Mouse (Mus musculus): ENCODE measurements around the gene Srsf2. TPM values are rescaled to one million over a fixed set of nuclear protein-coding genes. Genes with fewer than 3 reads are reported as not detected.
"Not testable (repeated sequence)": the region's sequence is repeated elsewhere in the genome, so short reads cannot be mapped to it uniquely, and the experiment has no call there.

The Srsf2 gene
- total RNA-seq, 2 experiments from 2014 or later: 196 to 197 TPM

DNA sequence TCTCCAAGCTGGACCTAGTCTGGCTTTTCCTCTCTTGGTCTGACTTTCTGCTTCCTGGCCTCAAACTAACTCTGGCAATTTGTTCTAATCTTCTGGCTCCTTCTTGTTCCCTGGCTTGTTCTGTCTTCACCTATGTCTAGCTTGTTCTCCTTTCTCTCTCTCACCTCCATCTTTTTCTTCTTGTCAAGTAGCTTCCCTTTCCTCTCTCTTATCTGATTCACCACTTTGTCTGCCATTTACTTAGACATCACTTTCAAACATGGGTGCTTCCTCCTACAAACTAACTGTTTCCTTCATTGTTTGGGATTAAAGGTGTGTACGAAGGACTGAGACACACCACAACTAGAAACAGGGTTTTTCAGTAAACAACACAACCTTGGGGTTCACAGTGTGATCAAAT, 17.9 kb downstream of the Srsf2 start:
- DNase-seq: no peak

DNA sequence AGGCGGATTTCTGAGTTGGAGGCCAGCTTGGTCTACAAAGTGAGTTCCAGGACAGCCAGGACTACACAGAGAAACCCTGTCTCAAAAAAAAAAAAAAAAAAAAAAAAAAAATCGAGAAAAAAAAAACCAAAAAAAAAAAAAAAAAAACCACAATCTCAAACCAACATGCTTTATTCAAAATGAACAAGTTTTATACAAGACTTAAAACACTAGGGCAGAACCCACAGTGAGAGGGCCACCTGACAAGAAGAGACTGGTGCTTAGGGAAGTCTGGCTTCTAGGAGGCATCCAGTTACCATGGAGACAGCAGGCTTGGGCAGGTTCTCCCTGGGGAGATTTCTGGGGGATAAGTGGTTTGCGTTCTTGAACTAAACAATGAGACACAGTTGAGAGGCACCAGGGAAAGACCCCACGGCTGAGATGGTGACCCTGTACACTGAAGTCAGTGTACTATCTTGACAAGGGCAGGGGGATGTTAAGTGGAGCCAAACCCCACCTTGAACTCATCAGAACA, 20.7 kb downstream of the Srsf2 start:
- intact Hi-C loops (cut with DNase I): no loop called here
- DNase-seq: no peak

More for the DNA sequence above, 17.9 kb downstream of the Srsf2 start:
- intact Hi-C loops (cut with DNase I): no loop called here

DNA sequence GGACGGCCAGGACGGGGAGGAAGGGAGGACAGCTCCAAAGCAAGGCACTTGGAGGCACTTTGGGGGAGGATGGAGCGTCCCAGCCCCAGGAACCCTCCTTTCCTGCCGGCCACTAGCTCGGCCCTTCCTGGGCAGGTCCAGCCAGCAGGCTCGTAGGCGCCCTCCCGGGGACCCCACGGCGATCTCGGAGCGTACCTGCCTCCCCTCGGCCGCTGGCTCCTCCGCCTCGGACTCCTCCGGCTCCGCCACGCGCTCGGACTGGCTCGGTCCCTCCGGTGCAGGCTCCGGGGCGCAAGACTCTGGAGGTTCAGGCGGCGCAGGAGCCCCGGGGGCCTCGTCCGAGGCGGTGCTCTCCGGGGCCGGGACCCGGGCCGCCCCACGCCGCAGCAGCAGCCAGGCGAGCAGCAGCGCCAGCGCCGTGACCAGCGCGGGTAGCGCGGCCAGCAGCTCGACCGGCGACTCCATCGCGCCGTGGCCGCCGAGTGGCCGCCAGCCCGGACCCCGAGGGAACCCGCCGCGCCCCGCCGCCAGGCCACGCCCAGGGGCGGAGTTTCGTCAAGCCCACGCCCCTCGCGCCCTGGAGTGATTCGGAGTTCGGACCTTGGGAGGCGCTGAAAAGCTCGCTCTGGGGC, 25.2 kb downstream of the Srsf2 start, which contains the start of gene Mxra7:
Gene Mxra7 (minus strand): TSS at position 513 of the 632 bp plus-strand sequence.
- intact Hi-C loops (cut with DNase I): loop anchor here (2.0 kb wide), 1 partner anchor 15 kb away; the partner anchor contains the start of genes Jmjd6 and Mettl23

DNA sequence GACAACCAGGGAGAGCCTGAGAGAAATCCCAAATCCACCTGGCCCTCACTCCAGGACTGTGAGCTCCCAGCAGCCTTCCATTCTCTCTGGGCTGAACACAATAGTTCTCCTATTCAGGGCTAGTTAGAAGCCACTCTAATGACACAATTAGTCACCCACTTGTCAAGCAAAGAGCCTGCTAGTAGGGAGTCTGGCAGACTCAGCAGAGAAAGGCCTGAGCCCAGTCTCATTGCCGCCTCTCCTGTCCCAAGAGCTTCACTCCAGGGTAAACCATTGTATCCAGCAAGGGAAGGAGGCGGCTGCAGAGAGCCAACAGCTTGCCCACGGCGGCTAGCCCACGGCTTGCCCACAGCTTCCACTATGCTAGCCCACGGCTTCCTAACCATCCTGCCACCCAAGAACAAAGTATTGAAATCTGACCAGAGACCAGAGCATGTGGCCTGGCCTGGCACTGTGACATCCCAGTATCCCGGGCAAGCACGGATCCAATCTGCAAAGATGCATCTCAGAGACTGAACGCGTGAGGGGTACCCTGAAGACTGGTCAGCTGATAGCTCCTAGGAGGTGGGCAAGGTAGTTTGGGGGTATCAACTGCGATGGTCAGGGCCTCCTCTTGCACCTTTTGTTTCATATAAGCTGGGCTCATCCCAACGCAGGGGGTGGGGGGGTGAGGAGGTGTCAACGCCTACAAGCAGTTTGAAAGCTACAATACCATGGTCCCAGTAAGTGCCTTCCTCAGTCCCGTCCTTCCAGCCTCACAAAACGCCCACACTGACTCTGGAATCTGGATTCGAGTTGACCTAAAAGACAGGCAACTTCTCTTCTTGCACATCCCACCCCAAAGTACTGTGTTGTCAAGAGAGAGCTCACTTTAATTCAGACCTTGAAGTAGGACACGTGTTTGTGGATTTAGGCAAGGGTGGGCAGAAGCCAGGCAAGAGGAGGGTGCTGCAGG, 26.1 kb downstream of the Srsf2 start:
- DNase-seq: peak in 1 of 2 experiments; percentile 37
- intact Hi-C loops (cut with DNase I): no loop called here

More for the DNA sequence above, 25.2 kb downstream of the Srsf2 start, which contains the start of gene Mxra7:
- peak; percentile 89 to 91 for DNase-seq

DNA sequence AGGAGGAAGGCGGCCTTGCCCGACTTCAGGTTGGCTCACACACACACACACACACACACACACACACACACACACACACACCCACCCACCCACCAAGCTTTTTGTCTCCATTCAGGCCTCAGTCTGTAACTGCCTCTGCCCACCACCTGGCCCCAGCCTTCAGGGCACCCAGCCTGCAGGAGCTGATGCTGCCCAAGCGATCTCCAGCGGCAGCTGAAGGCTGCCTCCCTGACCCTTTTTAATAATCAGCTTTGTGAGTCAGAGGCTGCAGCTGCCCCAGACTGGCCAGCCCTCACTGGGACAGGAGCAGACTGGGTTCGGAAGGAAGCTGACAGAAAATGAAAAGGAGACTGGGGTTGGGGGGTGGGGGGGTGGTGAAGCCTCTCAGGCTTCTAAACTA, 27.7 kb downstream of the Srsf2 start:
- intact Hi-C loops (cut with DNase I): no loop called here
- DNase-seq: no peak

DNA sequence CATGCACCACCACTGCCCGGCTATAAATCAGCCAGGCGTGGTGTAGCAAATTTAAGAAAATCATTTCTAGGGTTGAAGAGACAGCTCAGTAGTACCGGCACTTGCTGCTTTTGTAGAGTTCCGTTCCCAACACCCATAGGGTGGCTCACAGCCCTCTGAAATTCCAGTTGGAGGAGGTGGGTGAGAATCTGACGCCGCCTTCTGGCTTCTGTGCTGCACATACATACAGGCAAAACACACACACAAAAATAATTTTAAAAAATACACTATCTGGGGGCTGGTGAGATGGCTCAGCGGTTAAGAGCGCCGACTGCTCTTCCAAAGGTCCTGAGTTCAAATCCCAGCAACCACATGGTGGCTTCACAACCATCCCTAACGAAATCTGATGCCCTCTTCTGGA, 29.0 kb downstream of the Srsf2 start:
- intact Hi-C loops (cut with DNase I); DNase-seq: not testable (repeated sequence)

DNA sequence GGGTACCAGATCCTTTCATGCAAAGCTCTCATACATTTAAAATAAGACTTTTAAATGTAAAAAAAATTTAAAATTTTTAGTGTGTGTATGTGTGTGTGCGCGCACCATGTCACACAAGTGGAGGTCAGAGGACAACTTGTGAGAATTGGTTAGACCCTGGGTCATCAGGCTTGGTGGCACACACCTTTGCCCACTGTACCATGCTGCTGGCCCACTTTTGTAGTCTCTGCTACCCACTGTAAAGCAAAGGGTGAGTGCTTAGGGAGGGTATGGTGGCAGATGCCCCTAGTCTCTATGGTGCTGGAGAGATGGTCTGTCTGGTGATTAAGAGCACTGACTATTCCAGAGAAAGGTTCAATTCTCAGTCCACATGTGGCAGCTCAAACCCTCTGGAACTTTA, 29.6 kb downstream of the Srsf2 start:
- intact Hi-C loops (cut with DNase I): no loop called here
- no peak for DNase-seq

DNA sequence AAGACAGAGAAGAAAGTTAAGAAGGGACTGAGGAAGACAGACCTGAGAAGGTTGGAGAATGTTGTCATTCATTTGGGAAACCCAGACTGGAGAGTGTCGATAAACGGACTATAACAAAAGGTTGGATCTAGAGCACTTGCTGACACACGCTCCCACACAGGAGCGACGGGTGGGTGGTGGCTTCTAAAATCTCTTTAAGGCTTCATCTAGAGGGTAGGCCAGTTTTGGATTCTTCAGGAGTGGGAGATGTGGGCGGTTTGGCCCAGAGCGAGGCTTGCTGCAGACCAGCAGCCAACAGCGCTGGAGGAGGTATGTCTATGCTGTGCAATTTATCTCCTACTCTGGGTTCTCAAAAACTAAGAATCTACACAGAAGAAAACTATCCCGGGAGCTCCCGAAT, 30.3 kb downstream of the Srsf2 start:
- intact Hi-C loops (cut with DNase I): no loop called here
- no peak for DNase-seq

DNA sequence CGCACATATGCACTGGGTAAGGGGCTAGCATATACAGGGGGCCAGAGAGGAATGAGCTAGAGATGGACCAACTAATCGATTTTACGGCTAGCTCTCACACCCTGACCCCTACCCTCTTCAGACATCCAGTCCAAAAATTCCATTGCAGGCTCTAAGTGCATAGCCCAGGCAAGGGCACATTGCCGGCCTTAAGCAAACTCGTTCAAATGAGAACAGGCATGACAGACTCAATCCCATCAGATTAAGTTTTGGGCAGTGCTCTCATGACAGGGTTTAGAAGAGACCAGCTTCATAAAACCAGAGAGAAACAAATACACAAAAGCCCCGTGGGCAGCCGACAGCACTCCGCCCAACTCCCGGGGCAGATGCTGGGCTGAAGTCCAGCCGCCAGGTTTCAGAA, 30.7 kb downstream of the Srsf2 start:
- intact Hi-C loops (cut with DNase I): no loop called here
- DNase-seq: peak in 1 of 2 experiments; percentile 33

DNA sequence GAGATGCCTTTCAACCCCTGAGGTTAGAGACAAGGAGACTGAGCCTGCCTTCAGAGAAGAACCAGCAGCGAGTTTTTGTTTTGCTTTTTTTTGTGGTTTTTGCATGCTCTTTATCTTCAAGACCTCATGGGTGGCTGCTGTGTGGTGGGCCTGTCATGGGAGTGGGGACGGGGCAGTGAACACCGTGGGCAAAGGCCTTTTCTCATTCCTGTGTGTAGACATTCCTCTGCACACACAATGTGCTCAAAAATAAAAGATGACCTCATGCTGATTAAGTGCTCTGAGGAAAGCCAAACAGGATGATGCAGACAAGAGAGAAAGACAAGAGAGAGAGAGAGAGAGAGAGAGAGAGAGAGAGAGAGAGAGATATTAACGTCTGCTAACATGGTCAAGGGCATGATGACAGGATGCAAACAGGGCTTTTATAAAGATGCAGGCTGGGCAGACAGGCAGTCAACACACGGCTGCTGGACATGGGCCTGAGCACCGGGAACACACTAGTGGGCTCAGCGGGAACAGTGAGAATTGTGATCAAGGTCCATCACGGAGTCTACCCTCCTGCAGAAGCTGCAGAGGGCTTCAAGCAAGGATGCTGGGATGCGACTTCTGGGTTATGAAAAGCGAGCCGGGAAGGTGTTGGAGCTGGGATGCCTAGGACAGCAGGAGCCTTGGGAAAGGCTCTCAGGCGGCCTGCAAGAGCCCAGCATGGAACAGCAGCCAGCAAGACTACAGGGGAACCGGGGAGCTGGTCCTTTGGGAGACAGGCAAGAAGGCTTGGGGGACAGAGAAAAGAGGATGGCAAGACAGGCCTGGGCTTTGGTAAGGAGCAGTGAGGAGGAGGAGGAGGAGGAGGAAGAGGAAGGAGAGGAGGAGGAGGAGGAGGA, 31.6 kb downstream of the Srsf2 start:
- DNase-seq: peak; percentile 71
- intact Hi-C loops (cut with DNase I): no loop called here

DNA sequence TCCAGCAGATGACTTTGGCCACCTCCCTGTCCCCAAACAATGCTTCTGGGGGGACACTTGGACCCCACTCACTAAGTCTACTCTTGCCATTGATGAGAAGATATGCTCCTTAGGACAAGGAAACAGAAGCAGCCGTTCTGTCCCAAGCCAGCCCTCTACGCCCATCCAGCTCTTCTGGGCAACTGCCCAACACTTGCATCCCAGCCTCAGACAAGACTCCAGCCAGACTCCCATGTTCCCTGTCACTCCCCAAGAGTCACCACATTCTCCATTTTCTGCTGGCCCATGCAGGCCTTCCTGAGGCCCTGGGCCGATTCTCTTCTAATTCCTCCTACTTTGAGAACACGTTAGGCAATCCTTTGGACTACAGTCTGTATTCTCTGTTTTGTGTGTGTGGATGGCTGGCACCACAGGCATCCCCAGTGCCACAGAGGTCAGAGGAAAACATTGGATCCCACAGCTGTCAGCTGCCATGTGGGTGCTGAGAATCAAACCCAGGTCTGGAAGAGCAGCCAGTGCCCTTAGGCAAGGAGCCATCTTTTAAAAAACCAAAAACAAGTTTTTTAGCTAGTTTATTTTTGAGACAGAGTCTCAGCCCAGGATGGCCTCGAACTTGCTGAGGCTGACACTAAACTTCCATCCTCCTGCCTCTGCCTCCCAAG, 32.8 kb downstream of the Srsf2 start:
- peak in 1 of 2 experiments; percentile 58 for DNase-seq
- intact Hi-C loops (cut with DNase I): no loop called here

DNA sequence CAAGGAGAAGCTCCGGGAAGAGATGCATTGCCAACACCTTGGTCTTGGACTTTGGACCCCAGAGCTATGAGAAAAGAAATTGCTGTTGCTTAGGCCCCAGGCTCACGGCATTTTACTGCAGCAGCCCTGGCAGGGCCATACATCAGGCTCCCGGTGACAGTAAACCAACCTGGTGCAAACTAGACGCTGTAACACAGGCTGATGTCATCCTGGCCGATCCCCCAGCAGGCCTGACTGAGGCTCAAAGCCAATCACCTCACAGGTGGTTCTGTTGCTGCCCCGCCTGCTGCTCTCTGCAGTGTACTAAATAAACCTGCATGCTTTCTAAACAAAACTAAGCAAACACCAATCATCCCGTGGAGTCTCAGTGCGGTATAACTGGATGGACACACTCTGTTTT, 34.2 kb downstream of the Srsf2 start:
- intact Hi-C loops (cut with DNase I): no loop called here
- no peak for DNase-seq

DNA sequence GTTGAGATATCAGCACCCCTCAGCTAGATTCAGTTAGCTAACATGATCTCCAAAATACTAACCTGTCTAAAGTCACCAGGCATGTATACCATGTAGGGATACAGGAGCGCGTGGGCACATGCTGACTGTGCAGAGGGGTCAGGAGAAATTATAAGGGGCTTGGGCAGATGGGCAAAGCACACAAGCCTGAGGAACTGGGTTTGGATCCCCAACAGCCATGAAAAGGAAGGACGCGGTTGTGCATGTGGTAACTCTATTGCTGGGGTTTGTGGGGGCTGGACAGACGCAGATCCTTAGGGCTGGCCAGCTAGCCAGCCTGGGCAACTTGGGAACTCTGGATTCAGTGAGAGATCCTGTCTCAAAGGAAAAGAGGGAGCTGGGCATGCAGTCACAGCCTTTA, 35.3 kb downstream of the Srsf2 start:
- intact Hi-C loops (cut with DNase I): no loop called here

DNA sequence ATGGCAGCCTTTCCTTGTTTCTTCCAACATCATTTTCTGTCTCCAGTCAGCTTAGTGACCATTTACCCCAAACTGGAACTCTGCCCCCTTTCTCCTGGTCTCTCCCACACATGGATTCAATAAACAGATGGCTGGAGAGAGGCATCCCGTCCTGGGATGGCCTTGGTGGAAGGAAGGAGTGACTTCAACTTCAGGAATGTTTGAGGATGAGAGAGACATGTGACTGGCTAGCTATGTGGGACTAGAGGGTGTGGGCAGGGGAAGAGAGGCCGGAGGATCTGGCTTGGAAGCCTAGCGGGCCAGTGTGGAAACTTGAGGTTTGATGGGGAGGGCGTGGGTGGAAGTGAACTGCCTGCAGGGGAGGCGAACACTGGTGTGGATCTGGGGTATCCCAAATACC, 36.1 kb downstream of the Srsf2 start:
- intact Hi-C loops (cut with DNase I): no loop called here
- peak; percentile 67 to 73 for DNase-seq

More for the DNA sequence above, 35.3 kb downstream of the Srsf2 start:
- DNase-seq: no peak

DNA sequence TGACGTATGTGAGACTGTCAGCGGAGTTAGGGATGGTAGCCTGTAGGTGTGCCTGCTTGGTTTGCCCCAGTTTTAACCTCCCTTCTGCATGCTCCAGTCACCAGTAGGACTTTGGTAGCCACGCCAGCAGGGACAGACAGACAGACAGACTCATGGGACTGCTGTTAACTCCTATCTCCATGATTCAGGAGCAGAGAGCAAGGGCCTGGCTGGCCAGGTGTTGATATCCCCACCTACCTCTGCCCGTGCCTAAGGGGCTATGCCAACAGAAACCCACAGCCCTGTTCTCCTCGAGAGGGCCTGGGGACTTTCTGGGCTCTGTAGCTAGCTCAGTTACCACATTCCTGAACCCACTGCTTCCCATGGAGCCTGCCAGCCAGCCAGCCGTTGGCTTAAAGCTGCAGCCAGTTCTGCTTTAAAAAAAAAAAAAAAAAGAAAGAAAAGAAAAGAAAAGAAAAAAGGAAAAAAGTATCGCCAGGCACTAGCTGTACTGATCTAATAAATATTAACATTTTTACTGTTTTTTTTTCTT, 37.9 kb downstream of the Srsf2 start:
- DNase-seq: peak in 1 of 2 experiments; percentile 35
- intact Hi-C loops (cut with DNase I): no loop called here

DNA sequence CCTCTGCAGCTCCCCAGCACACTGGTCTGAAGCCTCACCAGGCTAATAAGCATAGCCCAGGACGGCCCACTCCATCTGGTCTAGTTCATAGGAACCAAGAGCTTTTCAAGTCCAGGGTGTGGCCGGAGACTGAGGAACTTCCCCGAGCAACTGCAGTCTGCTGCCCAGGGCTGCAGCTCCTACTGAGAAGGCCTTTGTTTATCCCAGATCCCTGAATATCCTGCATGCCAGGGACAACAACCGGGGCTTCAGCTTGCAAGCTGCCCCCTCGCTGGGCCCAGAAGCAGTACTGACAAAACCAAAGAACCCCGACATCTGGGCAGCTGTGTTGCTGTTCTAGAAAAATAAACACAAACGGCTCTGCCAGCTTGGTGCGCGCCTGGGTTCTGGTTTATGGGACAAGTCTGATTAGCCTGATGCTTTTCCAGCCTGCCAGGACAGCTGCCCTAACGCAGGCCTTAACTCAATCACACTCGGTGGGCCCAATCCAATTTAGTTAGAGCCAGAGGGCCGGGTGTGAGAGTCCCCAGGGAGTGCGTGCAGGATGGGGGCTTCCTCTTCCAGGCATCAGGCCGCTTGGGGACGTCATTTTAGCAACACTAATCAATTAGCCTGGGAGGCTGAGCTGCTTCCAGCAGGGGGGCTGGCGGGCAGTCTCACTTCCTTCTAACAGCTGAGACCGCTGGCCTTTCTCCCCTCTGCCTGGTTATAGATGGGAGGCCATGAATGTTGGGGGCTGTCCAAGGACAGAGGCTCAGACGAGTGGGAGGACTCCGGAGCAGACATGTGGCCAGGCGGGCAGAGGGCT, 38.6 kb downstream of the Srsf2 start:
- intact Hi-C loops (cut with DNase I): no loop called here
- DNase-seq: peak; percentile 85 to 86

DNA sequence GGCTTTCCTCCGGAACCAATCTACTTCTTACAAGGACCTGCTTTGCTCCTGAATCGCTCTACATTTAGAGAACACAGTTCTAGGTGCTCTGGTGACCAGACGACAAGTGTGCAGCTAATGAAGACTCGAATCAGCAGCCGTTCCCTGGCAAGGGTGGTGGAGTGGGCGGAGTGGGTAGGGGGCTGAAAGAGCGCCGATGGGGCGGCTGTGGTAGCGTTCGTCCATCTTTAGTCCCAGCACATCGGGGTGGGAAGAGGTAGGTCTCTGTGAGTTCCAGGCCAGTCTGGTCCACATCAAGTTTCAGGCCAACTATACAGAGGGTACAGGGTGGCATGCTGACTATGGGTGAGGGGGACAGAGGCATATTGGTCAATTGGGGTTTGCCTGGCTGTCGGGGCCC, 39.3 kb downstream of the Srsf2 start:
- DNase-seq: peak in 1 of 2 experiments; percentile 29
- intact Hi-C loops (cut with DNase I): no loop called here

DNA sequence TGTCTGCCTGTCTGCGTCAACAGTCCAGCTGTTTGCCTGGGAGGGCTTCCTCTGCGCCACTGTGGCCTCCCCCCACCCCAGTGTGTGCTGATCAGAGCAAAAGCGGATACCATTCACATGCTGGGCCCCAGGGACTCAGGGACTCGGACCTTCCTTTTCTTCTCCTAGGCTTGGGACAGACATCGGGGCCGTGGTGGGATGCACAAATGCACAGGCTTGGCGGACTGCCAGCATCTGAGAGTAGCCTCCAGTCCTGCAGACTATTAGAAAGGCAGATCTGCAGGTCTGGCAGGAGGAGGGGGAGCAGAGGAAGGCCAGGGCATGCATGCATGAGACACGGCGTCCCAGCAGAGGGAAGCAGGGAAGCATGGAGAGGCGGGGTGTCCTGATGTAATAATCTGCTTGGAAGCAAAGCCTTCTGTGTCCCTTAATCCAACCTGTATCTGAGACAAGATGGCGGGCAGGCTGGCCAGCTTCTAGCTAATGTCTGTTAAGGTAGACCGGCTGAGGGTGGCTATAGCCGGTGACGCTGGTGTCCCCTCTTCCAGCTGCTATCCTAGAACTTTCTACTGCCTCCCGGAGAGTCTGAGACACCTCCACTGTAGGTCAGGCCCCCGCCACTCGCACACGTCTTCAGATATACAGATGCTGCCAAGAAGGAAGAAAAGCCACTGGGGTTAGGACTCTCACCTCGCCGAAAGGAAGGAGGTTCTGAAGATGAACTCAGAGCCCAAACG, 39.9 kb downstream of the Srsf2 start:
- DNase-seq: peak; percentile 70 to 73
- intact Hi-C loops (cut with DNase I): no loop called here
